Mouse (Mus musculus) adrenal gland, postnatal 4 days (tissue): ENCODE measurements around the gene Neu1. TPM values are rescaled to one million over a fixed set of nuclear protein-coding genes. Genes with fewer than 3 reads are reported as not detected.
A peak's percentile ranks its signal among the peaks of the same experiment; 100 is the strongest.
"Not testable (repeated sequence)": the region's sequence is repeated elsewhere in the genome, so short reads cannot be mapped to it uniquely, and the experiment has no call there.

Experiments
- DNase-seq, 2 experiments: peaks; one replicate each; pipeline ENCODE4 v3.0.0; 2021 to 2022; ENCODE audit warnings: low spot score in 2 of 2, mixed read lengths in 2 of 2
- total RNA-seq, 2 experiments: library from RNA; stranded (reverse); gene quantifications; 2 replicates each; pipeline ENCODE4 v1.2.3; 2021

Neu1 gene
- total RNA-seq, 2 experiments from 2014 or later, result 22.0 to 25.2 TPM

- DNase-seq, result not testable (repeated sequence)
Measured at GRCm38 (mm10) chr17:34900826-34901225, 30.2 kb upstream of the Neu1 start.

- not testable (repeated sequence) for DNase-seq
Measured at GRCm38 (mm10) chr17:34901948-34902347, 29.1 kb upstream of the Neu1 start.

DNA sequence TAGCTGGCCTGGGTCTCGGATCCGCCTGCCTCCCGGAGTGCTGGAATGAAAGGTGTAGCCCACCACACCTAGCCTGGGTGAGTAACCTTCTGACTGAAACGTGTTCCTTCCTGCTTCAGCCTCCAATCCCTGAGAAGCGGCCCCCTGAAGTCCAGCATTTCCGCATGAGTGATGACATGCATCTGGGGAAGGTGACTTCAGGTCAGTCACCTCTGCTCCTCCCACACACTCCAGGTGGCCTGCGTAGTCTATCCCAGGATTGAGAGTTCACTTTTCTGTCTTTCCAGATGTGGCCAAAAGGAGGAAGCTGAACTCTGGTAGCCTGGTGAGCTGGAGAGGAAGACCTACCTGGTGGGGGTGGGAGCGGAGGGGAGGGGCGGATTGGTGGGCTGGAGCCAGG lies 28.2 kb upstream of the Neu1 start:
- DNase-seq, result no peak

GRCm38 (mm10) chr17:34910982-34911381 lies 20.1 kb upstream of the Neu1 start:
- no peak for DNase-seq

DNA sequence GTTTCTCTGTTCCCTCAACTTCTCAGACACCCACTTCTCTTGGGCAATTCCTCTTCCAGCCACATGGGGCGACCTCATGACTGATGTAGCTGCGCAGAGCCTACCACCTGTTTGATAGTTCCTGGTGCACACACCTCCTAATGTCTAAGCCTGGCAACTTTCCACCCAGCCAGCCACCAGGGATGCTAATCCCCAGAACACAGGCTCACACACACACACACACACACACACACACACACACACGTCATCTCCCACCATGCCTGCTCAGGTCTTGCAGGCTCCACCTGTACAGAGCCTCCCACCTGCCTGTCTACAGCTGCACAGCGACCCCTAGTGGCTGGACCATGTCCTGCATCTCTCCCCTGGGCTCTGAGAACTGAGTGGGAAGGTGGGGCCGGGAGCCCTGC lies 19.1 kb upstream of the Neu1 start:
- peak in 1 of 2 experiments; percentile 64 for DNase-seq

DNA sequence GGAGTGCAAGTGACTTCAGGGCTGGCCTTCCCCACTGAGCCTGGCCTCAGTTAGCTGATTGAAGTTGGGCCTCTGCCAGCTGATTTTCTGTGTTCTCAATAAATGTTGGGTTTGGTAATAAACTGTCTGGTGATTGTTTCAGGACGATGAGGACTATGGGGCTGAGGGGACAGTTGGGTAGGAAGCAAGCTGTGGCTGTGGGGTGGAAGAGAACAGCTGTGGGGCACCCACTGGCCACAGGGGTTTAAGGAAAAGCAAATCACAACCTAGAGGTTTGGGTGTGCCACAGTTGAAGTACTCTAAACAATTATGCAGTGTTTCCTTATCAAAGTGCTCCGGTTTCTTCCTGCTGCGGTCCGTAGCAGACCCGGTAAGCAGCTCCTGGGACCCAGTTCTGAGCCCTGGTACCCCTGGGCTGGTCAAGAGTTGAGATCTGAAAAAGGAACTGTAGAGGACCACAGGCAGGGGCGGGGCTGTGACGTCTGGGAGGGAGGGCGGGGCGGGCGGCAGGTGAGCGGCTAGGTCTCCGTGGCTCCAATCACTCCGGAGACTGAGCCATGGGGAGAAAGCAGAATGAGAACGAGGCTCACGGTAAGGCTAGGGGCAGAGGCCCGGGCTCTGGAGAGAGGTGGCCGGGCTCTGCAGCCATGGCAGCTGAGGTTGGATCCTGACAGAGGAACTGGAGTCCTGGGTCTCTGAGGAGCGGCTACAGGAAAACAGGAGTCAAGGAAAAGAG lies 17.0 kb upstream of the Neu1 start, which contains the start of gene Slc44a4:
Slc44a4 (plus strand) TSS at position 537 of the 736 bp plus-strand sequence.
- no peak for DNase-seq

DNA sequence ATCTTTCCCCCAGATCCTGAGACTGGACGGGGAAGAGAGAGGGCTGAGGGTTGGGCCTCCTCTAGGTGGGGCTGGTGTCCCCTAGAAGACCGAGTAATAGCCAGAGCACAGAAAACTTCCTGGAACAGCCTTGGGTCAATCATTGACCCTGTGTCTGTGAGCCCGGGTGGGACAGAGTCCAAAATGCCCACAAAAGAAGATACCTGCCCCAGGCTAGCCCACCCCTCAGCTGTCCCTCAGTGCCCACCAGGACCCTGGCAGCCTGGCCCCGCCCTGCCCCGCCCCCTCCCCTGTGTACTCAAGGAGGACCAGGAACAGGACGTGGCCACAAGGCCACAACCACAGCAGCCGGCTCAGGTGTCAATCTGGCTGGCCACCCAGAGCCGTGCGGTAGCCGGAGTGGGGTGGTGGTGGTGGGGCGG lies 15.6 kb upstream of the Neu1 start:
- DNase-seq, result no peak

DNA sequence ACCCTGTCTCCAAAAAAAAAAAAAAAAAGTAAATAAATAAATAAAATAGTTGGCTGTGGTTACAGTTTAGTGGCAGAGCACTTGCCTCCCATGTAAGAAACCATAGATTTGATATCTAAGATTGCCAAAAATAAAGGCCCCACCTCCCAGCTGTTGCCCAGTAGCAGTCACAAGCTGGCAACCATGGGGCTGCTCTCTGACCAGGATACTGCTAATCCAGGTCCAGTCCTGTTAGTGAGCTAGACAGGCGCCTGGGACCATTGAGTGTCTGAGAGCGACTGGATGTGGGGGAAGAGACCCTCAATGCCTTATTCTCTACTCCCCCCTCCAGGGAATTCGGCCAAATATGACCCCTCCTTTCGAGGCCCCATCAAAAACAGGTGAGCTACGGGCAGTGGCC lies 14.7 kb upstream of the Neu1 start:
- no peak for DNase-seq

GRCm38 (mm10) chr17:34917188-34917587 lies 13.9 kb upstream of the Neu1 start:
- DNase-seq, result no peak

- no peak for DNase-seq
Measured at GRCm38 (mm10) chr17:34922939-34923338, 8.1 kb upstream of the Neu1 start.

DNA sequence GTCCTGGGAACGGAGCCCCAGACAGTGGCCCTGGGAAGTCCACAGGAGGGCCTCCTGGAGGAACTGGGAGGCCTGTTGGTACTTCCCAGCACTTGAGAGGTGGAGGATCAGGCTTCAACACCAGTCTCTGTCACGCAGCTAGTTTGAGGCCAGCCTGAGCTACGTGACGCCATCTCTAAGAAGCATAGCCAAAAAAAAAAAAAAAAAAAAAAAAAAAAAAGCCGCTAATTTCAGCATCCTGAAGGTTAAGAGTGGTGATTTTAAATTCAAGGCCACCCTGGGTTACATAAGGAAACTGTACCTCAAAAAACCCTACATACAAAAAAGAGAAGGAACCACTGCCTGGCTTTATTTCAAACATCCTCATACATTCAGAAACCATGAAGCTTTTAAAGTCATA lies 6.8 kb upstream of the Neu1 start:
- no peak for DNase-seq

DNA sequence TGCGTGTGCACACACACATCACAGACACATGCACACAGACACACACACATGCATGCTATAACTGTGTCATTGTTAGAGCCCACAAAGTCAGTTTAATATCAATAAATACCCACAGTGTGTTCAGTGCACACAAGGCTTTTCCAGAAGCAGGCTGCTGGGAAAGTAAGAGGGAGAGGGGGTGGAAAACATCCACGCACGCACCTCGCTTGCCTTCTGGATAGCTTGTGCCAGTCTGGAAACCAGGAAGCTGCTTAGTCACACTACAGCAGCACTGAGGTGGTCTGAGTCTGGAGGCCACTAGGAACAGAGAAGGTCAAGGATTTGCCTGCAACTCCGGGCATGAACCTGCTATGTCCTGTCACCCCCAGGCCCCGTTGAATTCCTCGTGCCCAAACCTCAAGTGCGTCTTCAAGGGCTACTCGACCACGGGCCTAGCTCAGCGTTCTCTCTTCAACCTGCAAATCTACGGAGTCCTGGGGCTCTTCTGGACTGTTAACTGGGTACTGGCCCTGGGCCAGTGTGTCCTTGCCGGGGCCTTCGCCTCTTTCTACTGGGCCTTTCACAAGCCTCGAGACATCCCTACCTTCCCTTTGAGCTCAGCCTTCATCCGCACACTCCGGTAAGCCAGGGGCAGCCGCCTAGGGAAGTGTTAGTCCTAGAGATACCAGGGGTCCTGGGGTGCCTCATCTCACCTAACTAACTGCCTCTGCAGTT lies 3.6 kb upstream of the Neu1 start:
- no peak for DNase-seq

DNA sequence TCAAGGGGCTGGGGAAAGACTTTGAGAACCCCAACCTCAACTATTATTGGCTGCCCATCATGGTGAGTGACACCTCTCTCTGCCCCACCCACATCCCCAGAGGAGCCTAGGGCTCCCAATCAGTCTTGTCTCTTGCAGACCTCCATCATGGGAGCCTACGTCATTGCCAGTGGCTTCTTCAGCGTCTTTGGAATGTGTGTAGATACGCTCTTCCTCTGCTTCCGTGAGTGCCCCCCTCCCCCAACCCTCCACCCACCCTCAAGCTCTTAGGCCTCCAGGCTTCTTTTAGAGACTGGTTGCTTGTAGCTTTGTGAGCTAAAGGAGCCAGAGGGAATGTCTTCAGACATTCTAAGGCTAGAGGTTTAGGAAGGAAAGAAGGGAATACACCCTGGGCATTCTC lies 2.2 kb upstream of the Neu1 start:
- DNase-seq, result no peak

DNA sequence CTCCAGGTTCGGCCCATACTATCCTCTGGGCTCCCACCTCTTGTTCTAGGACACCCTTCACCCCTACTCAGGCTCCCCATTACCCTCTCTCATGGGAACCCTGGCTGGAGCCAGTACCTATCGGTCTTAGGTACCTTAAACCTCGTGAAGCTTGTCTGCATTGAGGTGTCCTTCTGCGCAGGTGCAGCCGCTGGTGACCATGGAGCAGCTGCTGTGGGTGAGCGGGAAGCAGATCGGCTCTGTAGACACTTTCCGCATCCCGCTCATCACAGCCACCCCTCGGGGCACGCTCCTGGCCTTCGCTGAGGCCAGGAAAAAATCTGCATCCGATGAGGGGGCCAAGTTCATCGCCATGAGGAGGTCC lies 664 bp downstream of the Neu1 start:
- DNase-seq, result no peak

- no peak for DNase-seq
Measured at GRCm38 (mm10) chr17:34932287-34932686, 1.2 kb downstream of the Neu1 start.

DNA sequence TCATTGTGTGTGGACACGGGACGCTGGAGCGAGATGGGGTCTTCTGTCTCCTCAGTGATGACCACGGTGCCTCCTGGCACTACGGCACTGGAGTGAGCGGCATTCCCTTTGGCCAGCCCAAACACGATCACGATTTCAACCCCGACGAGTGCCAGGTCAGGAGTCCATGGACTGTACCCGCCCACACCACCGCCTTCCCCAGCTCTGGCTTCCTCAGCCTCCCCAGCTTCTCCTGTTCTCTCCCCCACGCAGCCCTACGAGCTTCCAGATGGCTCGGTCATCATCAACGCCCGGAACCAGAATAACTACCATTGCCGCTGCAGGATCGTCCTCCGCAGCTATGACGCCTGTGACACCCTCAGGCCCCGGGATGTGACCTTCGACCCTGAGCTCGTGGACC lies 3.0 kb downstream of the Neu1 start:
- no peak for DNase-seq

GRCm38 (mm10) chr17:34934830-34935229 lies 3.8 kb downstream of the Neu1 start:
- no peak for DNase-seq

DNA sequence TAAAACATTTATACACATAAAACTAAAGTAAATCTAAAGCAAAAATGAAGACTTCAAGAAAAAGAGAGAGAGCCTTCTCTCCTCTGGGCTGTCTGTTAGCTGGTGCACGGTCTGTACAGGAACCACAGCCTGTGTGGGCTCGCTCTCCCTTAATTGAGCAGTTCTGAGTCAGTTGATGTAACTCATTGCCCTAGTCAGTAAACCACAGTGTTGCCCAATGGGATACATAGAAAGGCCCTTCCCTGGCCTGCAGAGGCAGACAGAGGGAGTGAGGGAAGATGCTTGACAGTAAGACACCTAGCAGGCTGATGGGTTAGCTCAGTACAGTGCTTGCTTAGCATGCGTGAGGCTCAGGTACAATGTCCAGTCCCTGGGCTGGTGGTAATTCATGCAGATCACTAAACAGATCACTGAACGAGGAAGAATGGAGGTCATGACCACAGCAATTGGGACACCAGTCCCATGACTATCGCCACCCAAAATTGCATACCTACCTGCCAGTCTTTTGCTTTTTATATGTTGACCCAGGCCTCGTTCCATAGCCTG lies 7.0 kb downstream of the Neu1 start:
- no peak for DNase-seq

DNA sequence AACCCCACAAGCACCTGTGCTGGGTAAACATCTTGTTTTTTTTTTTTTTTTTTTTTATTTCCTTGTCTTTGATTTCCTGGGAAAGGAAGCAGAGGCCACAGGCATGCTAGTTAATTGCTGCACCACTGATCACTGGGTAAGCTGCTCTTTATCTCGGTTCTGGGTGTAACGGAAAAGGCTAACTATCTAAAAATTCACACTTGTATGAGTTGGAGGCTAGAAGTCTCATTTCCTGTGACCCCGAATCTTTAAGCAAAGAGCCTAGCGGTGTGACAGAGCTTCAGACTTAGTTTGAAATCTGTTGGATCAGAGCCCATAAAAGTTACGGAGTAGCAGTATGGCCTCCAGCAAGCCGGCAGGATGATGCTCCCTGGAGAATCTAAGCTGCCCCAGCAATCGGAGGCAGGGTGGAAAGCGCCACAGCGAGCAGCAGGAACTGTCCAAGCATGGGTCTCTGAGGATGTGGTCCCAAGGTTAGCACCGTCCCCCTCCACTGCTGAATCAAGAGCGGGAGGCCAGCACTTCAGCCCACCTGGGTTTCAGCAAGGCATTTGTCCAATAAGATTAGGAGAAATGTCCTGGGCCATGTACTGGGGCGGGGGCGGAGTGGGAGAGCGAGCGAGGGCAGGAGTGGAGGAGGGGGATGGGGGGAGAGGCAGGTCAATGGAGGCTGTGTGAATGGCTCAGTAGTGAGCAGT lies 10.4 kb downstream of the Neu1 start:
- no peak for DNase-seq

DNA sequence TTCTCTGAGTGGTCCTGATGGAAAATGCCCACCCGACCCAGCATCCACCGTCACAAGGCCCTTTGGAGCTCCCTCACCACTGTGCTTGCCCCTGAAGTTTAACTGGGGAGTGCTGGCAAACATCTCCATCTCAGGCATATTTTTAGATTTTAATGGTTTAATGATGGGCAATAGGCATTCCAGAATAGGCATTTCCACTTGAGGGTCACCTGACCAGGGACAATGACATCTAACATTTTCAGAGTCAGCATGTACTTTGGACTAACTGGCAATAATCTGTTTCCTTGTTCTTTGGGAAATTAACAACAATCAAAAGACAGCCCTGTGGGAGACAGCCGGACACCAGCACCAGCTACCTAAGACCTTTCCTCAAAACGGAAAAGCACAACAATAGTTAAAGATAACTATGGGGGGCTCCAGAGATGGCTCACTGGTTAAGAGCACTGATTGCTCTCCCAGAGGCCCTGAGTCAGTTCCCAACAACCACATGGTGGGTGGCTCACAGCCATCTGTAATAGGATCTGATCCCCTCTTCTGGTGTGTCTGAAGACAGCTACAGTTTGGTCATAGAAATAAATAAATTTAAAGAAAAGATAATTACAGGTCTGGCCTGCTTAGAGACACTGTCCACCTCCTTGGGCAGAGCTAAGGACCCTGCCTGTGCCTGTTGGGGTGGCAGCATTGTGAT lies 12.2 kb downstream of the Neu1 start:
- DNase-seq, result no peak

- DNase-seq, result no peak
Measured at GRCm38 (mm10) chr17:34944362-34944761, 13.3 kb downstream of the Neu1 start.
